Mouse (Mus musculus) MEL (cell line): Measurements from ENCODE around the gene Parp9. TPM values are rescaled to one million over a fixed set of nuclear protein-coding genes. Genes with fewer than 3 reads are reported as not detected.

Experiments
- DNase-seq: peaks from one replicate; pipeline ENCODE4 v3.0.0; 2011; ENCODE audit warnings: low read depth, low spot score
- H3K27ac ChIP-seq: 2 replicates; pipeline ENCODE4 v1.5.1; 2012; ENCODE audit warnings: low read depth, mild to moderate bottlenecking, control low read depth, low read length, moderate library complexity; ENCODE audit not compliant: control insufficient read depth
- H3K27me3 ChIP-seq, 2 experiments: fragments of 150-350 bp in 1 of 2; sonication (generic) in 1 of 2; 2 replicates each; pipeline ENCODE4 v1.6.1; 2012; ENCODE audit warnings: low read length in 2 of 2, mild to moderate bottlenecking in 2 of 2, improper control_type of control experiment in 1 of 2, moderate library complexity in 1 of 2; ENCODE audit not compliant: insufficient read depth in 2 of 2, control insufficient read depth in 1 of 2
- H3K36me3 ChIP-seq, 2 experiments: 2 replicates each; pipeline ENCODE4 v1.6.1; 2012 to 2014; ENCODE audit warnings: low read length in 2 of 2, improper control_type of control experiment in 1 of 2, inconsistent platforms in 1 of 2, mild to moderate bottlenecking in 1 of 2; ENCODE audit not compliant: insufficient read depth in 2 of 2, control insufficient read depth in 1 of 2
- H3K4me1 ChIP-seq, 2 experiments: fragments of 150-350 bp in 1 of 2; sonication (generic) in 1 of 2; 2 replicates each; pipeline ENCODE4 v1.6.1; 2012; ENCODE audit warnings: low read length in 2 of 2, improper control_type of control experiment in 1 of 2, mild to moderate bottlenecking in 1 of 2; ENCODE audit not compliant: insufficient read depth in 2 of 2, control insufficient read depth in 1 of 2
- H3K4me3 ChIP-seq, 2 experiments: fragments of 150-350 bp in 1 of 2; sonication (generic) in 1 of 2; 2 replicates each; pipeline ENCODE4 v1.5.1; 2012; ENCODE audit warnings: low read depth in 2 of 2, low read length in 2 of 2, mild to moderate bottlenecking in 2 of 2, moderate library complexity in 2 of 2, control low read depth in 1 of 2, improper control_type of control experiment in 1 of 2; ENCODE audit not compliant: control insufficient read depth in 1 of 2, insufficient read depth in 1 of 2
- H3K79me2 ChIP-seq: 2 replicates; pipeline ENCODE4 v1.6.1; 2012; ENCODE audit warnings: mild to moderate bottlenecking, low read length, moderate library complexity; ENCODE audit not compliant: control insufficient read depth, poor library complexity, insufficient read depth
- H3K9ac ChIP-seq: 2 replicates; pipeline ENCODE4 v1.6.1; 2012; ENCODE audit warnings: low read depth, mild to moderate bottlenecking, control low read depth, low read length, moderate library complexity; ENCODE audit not compliant: control insufficient read depth, poor library complexity, severe bottlenecking
- H3K9me3 ChIP-seq: fragments of 150-350 bp; sonication (generic); replicated peaks from 2 replicates; pipeline ENCODE4 v1.6.1; 2012; ENCODE audit warnings: mild to moderate bottlenecking, low read length, improper control_type of control experiment, moderate library complexity; ENCODE audit not compliant: insufficient read depth
- BHLHE40 ChIP-seq: IDR thresholded peaks from 2 replicates; pipeline ENCODE4 v1.6.1; 2012; ENCODE audit warnings: low read depth, mild to moderate bottlenecking, inconsistent platforms, low read length, improper control_type of control experiment, borderline replicate concordance
- CHD1 ChIP-seq: IDR thresholded peaks from 2 replicates; pipeline ENCODE4 v1.6.1; 2012; ENCODE audit warnings: low read depth, mild to moderate bottlenecking, inconsistent platforms, low read length, improper control_type of control experiment
- CTCF ChIP-seq, 3 experiments: IDR thresholded peaks in 2 of 3; conservative IDR thresholded peaks in 1 of 3; 2 replicates each; pipeline ENCODE4 v1.5.1; 2011 to 2012; ENCODE audit warnings: low read length in 3 of 3, low read depth in 2 of 3, mild to moderate bottlenecking in 2 of 3, improper control_type of control experiment in 1 of 3, inconsistent platforms in 1 of 3, mixed read lengths in 1 of 3, moderate library complexity in 1 of 3; ENCODE audit not compliant: control insufficient read depth in 1 of 3, insufficient read depth in 1 of 3, poor library complexity in 1 of 3, severe bottlenecking in 1 of 3
- EP300 ChIP-seq, 2 experiments: IDR thresholded peaks; 2 replicates each; pipeline ENCODE4 v1.6.1; 2011; ENCODE audit warnings: improper control_type of control experiment in 2 of 2, low read length in 2 of 2, low read depth in 1 of 2, mild to moderate bottlenecking in 1 of 2
- HCFC1 ChIP-seq: IDR thresholded peaks from 2 replicates; pipeline ENCODE4 v1.6.1; 2012; ENCODE audit warnings: low read depth, mild to moderate bottlenecking, inconsistent platforms, low read length, improper control_type of control experiment, moderate library complexity
- KAT2A ChIP-seq: conservative IDR thresholded peaks from 2 replicates; pipeline ENCODE4 v1.6.1; 2012; ENCODE audit warnings: low read depth, low read length, improper control_type of control experiment, inconsistent platforms
- MAFK ChIP-seq: IDR thresholded peaks from 2 replicates; pipeline ENCODE4 v1.6.1; 2011; ENCODE audit warnings: low read depth, mild to moderate bottlenecking, low read length, improper control_type of control experiment, borderline replicate concordance
- MAX ChIP-seq: IDR thresholded peaks from 2 replicates; pipeline ENCODE4 v1.6.1; 2011; ENCODE audit warnings: low read length, improper control_type of control experiment
- MAZ ChIP-seq: IDR thresholded peaks from 2 replicates; pipeline ENCODE4 v1.6.1; 2012; ENCODE audit warnings: low read depth, mild to moderate bottlenecking, inconsistent platforms, low read length, improper control_type of control experiment
- MEF2A ChIP-seq: IDR thresholded peaks from 2 replicates; pipeline ENCODE4 v1.6.1; 2014; ENCODE audit warnings: low read depth, mild to moderate bottlenecking, inconsistent platforms, low read length, improper control_type of control experiment; ENCODE audit not compliant: poor library complexity, insufficient replicate concordance, severe bottlenecking; ENCODE audit errors: extremely low read depth
- MYC ChIP-seq: IDR thresholded peaks from 2 replicates; pipeline ENCODE4 v1.6.1; 2011; ENCODE audit warnings: low read depth, mild to moderate bottlenecking, low read length, improper control_type of control experiment, moderate library complexity
- NELFE ChIP-seq: IDR thresholded peaks from 2 replicates; pipeline ENCODE4 v1.6.1; 2011; ENCODE audit warnings: low read depth, low read length, improper control_type of control experiment
- NRF1 ChIP-seq: IDR thresholded peaks from 2 replicates; pipeline ENCODE4 v1.6.1; 2014; ENCODE audit warnings: low read depth, mild to moderate bottlenecking, inconsistent platforms, low read length, improper control_type of control experiment, moderate library complexity; ENCODE audit not compliant: poor library complexity, insufficient read depth, severe bottlenecking
- POLR2AphosphoS2 ChIP-seq: IDR thresholded peaks from 2 replicates; pipeline ENCODE4 v1.6.1; 2011; ENCODE audit warnings: low read length, improper control_type of control experiment
- TBP ChIP-seq: IDR thresholded peaks from 2 replicates; pipeline ENCODE4 v1.8.0; 2011; ENCODE audit warnings: low read depth, low read length, improper control_type of control experiment
- TCF12 ChIP-seq: IDR thresholded peaks from 2 replicates; pipeline ENCODE4 v1.6.1; 2014; ENCODE audit warnings: low read depth, mild to moderate bottlenecking, inconsistent platforms, low read length, improper control_type of control experiment, moderate library complexity
- USF1 ChIP-seq: IDR thresholded peaks from 2 replicates; pipeline ENCODE4 v1.6.1; 2014; ENCODE audit warnings: low read depth, mild to moderate bottlenecking, inconsistent platforms, low read length, improper control_type of control experiment, moderate library complexity
- USF2 ChIP-seq, 2 experiments: IDR thresholded peaks; 2 replicates each; pipeline ENCODE4 v1.6.1; 2011 to 2012; ENCODE audit warnings: improper control_type of control experiment in 2 of 2, low read length in 2 of 2, borderline replicate concordance in 1 of 2, inconsistent platforms in 1 of 2, low read depth in 1 of 2, mild to moderate bottlenecking in 1 of 2; ENCODE audit not compliant: insufficient read depth in 1 of 2
- ZKSCAN1 ChIP-seq: IDR thresholded peaks from 2 replicates; pipeline ENCODE4 v1.6.1; 2012; ENCODE audit warnings: low read depth, mild to moderate bottlenecking, inconsistent platforms, low read length, improper control_type of control experiment, moderate library complexity
- polyA plus RNA-seq, 2 experiments: library from polyadenylated mRNA; stranded (reverse) in 1 of 2; unstranded in 1 of 2; fragments of >175 nt in 1 of 2; fragments of >200 nt in 1 of 2; gene quantifications; 2 replicates each; pipeline versions ENCODE4 v1.2.1 to v1.2.4; 2012; ENCODE audit warnings: low replicate concordance in 2 of 2, low read depth in 1 of 2; ENCODE audit not compliant: insufficient read length in 2 of 2, insufficient read depth in 1 of 2, missing spikeins in 1 of 2
- total RNA-seq: library from RNA; depleted of rRNA; stranded (reverse); fragments of 300-350 nt; gene quantifications from 2 replicates; pipeline ENCODE4 v1.2.3, GENCODE M21; 2012; rRNA removed

The Parp9 gene
- total and polyA plus RNA-seq, 3 experiments: 3.4 to 5.3 TPM; not detected in 1

DNA sequence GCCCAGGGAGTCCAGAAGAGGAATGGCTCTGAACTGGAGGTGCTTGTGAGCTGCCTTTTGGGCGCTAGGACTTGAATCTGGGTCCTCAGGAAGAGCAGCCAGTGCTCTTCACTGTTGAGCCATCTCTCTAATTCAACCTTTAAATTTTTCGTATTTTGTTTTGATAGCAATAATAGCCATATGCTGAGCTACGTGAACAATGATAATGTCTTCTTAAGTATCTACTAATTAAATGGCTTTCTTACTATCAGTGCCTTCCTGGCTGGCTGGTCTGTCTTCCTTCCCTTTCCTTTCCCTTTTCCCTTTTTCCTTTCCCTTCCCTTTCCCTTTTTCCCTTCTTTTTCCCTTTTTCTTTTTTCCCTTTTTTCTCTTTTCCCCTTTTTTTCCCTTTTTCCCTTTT, 70.1 kb downstream of the Parp9 start:
- TF ChIP-seq USF1: no peak
- no peak for TF ChIP-seq MAX
- TF ChIP-seq MEF2A: no peak
- TF ChIP-seq NRF1: no peak
- TF ChIP-seq HCFC1: no peak
- TF ChIP-seq MAFK: no peak
- TF ChIP-seq CHD1: no peak
- no peak for TF ChIP-seq CTCF (IDR thresholded peaks at IDR 0.05 in 2 of 3, conservative IDR thresholded peaks at IDR 0.05 in 1 of 3; ENCODE audit: control insufficient read depth in 1 of 3, insufficient read depth in 1 of 3, low read depth in 2 of 3, low read length in 3 of 3, poor library complexity in 1 of 3, severe bottlenecking in 1 of 3)
- no peak for TF ChIP-seq BHLHE40
- TF ChIP-seq MYC: no peak
- no peak for TF ChIP-seq TBP
- TF ChIP-seq ZKSCAN1: no peak
- TF ChIP-seq KAT2A: no peak
- TF ChIP-seq EP300 (IDR thresholded peaks at IDR 0.05; ENCODE audit: low read depth in 1 of 2, low read length in 2 of 2): no peak
- no peak for TF ChIP-seq MAZ
- no peak for TF ChIP-seq USF2 (IDR thresholded peaks at IDR 0.05; ENCODE audit: borderline replicate concordance in 1 of 2, insufficient read depth in 1 of 2, low read depth in 1 of 2, low read length in 2 of 2)
- TF ChIP-seq TCF12: no peak
- TF ChIP-seq NELFE: no peak
- Histone ChIP-seq H3K79me2 (no peaks in the 10 kb centered on the region; the same call in none of the 2 replicates), H3K9me3 (no peaks in the 10 kb centered on the region), H3K27ac (no peak overlapping the region), H3K4me1 (no peaks in the 10 kb centered on the region), H3K27me3 (no peaks in the 10 kb centered on the region), H3K9ac (no peak overlapping the region), H3K36me3 (peaks cover 0 to 31% of the 10 kb centered on the region in 2 experiments; a peak in 2 of 4 replicates), H3K4me3 (no peak overlapping the region)
- DNase-seq: no peak

DNA sequence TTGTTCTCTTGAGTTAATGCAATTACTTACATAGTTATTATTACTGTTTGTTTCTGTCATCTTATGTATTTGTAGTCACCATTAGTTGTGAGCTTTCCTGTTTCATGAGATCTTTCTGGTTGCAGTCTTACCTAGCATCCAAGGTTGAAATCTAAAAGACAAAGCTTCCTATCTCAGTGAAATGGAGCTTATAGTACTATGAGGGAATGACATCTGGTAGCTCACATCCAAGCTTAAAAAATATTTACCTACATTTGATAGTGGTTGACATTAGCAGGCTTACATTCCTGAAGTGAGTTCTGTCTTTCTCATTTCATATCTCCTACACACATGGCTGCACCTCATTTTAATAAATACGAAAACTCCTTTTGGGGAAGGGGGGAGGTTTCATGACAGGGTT, 78.1 kb downstream of the Parp9 start:
- Histone ChIP-seq H3K4me3 (no peak overlapping the region), H3K27ac (no peak overlapping the region), H3K79me2 (no peaks in the 10 kb centered on the region; the same call in 1 of the 2 replicates), H3K36me3 (peaks cover 0 to 40% of the 10 kb centered on the region in 2 experiments; a peak in 2 of 4 replicates), H3K27me3 (no peaks in the 10 kb centered on the region), H3K9me3 (no peaks in the 10 kb centered on the region), H3K9ac (no peak overlapping the region), H3K4me1 (no peaks in the 10 kb centered on the region)
- TF ChIP-seq USF1: no peak
- TF ChIP-seq USF2 (IDR thresholded peaks at IDR 0.05; ENCODE audit: borderline replicate concordance in 1 of 2, insufficient read depth in 1 of 2, low read depth in 1 of 2, low read length in 2 of 2): no peak
- no peak for TF ChIP-seq POLR2AphosphoS2
- no peak for TF ChIP-seq KAT2A
- TF ChIP-seq HCFC1: no peak
- DNase-seq: no peak

Other genes starting within 250 kb of the Parp9 start
- 1.6 and 2.1 TPM in 2 replicates for gene Dirc2, start 169.1 kb upstream of the Parp9 start, total RNA-seq
- gene Dirc2, start 169.1 kb upstream of the Parp9 start, polyA plus RNA-seq: 1 to 10 TPM in 1 of 2 experiments, not detected in 1; 4.1 TPM
- gene Hspbap1, start 168.1 kb upstream of the Parp9 start, total RNA-seq: 7.2 and 9.6 TPM in 2 replicates
- 1 to 10 TPM in 1 of 2 experiments, not detected in 1; 9.6 TPM for gene Hspbap1, start 168.1 kb upstream of the Parp9 start, polyA plus RNA-seq
- 0.98 and 1.2 TPM in 2 replicates for gene Parp14, start 66.9 kb upstream of the Parp9 start, total RNA-seq
- 1 to 10 TPM in 1 of 2 experiments, not detected in 1; 1.5 TPM for gene Parp14, start 66.9 kb upstream of the Parp9 start, polyA plus RNA-seq
- 3.5 and 3.9 TPM in 2 replicates for gene Dtx3l, start 681 bp downstream of the Parp9 start, total RNA-seq
- gene Dtx3l, start 681 bp downstream of the Parp9 start, polyA plus RNA-seq: 1 to 10 TPM in 1 of 2 experiments, not detected in 1; 6.0 TPM
- 24.5 and 25.2 TPM in 2 replicates for gene Kpna1, start 40.3 kb downstream of the Parp9 start, total RNA-seq
- gene Kpna1, start 40.3 kb downstream of the Parp9 start, polyA plus RNA-seq: 10 to 100 TPM in 1 of 2 experiments, not detected in 1; 34.9 TPM
- gene Wdr5b, start 102.7 kb downstream of the Parp9 start, total RNA-seq: 2.1 and 3.3 TPM in 2 replicates
- 1 to 10 TPM in 1 of 2 experiments, not detected in 1; 1.7 TPM for gene Wdr5b, start 102.7 kb downstream of the Parp9 start, polyA plus RNA-seq
- 111 and 120 TPM in 2 replicates for gene Fam162a, start 133.1 kb downstream of the Parp9 start, total RNA-seq
- 100 to 1,000 TPM in 1 of 2 experiments, not detected in 1; 129 TPM for gene Fam162a, start 133.1 kb downstream of the Parp9 start, polyA plus RNA-seq
- 183 and 203 TPM in 2 replicates for gene Ccdc58, start 133.2 kb downstream of the Parp9 start, total RNA-seq
- gene Ccdc58, start 133.2 kb downstream of the Parp9 start, polyA plus RNA-seq: 10 to 100 TPM in 1 of 2 experiments, not detected in 1; 98.3 TPM
- not detected in 2 replicates for gene Csta1, start 192.8 kb downstream of the Parp9 start, total RNA-seq
- gene Csta1, start 192.8 kb downstream of the Parp9 start, polyA plus RNA-seq: not detected
- not detected in 2 replicates for gene Stfa2l1, start 218.3 kb downstream of the Parp9 start, total RNA-seq
- gene Stfa2l1, start 218.3 kb downstream of the Parp9 start, polyA plus RNA-seq: not detected
- gene Gm5483, start 245.7 kb downstream of the Parp9 start, total RNA-seq: not detected in 2 replicates
- not detected for gene Gm5483, start 245.7 kb downstream of the Parp9 start, polyA plus RNA-seq